Mouse (Mus musculus): ENCODE measurements around the gene Mr1.

The Mr1 gene

GRCm38 (mm10) chr1:155093145-155093791 lies 53.3 kb downstream of the Mr1 start:
- no peak for DNase-seq

- DNase-seq = peak; percentile 62
Measured at GRCm38 (mm10) chr1:155091842-155092800, 54.5 kb downstream of the Mr1 start.

- DNase-seq = peak; percentile 43
Measured at GRCm38 (mm10) chr1:155091374-155091841, 55.2 kb downstream of the Mr1 start.

- DNase-seq = no peak
Measured at GRCm38 (mm10) chr1:155090736-155091135, 55.9 kb downstream of the Mr1 start.

GRCm38 (mm10) chr1:155090327-155090726 lies 56.3 kb downstream of the Mr1 start:
- no peak for DNase-seq

- DNase-seq = no peak
Measured at GRCm38 (mm10) chr1:155088847-155089603, 57.6 kb downstream of the Mr1 start.

GRCm38 (mm10) chr1:155088046-155088445 lies 58.6 kb downstream of the Mr1 start:
- DNase-seq = no peak

- peak; percentile 64 for DNase-seq
Measured at GRCm38 (mm10) chr1:155086893-155087292, 59.7 kb downstream of the Mr1 start.

- no peak for DNase-seq
Measured at GRCm38 (mm10) chr1:155086416-155086815, 60.2 kb downstream of the Mr1 start.

GRCm38 (mm10) chr1:155084839-155085238 lies 61.8 kb downstream of the Mr1 start:
- DNase-seq = no peak

- DNase-seq = peak; percentile 93
Measured at GRCm38 (mm10) chr1:155083271-155084265, 63.0 kb downstream of the Mr1 start.

GRCm38 (mm10) chr1:155082965-155083268 lies 63.7 kb downstream of the Mr1 start:
- DNase-seq = peak; percentile 56

- no peak for DNase-seq
Measured at GRCm38 (mm10) chr1:155082158-155082964, 64.3 kb downstream of the Mr1 start.

GRCm38 (mm10) chr1:155077675-155078074 lies 68.9 kb downstream of the Mr1 start:
- no peak for DNase-seq

Measured in layer of hippocampus, adult 9-11 months (tissue).